Mouse (Mus musculus): ENCODE data around the gene Rbx1. TPM values are rescaled to one million over a fixed set of nuclear protein-coding genes. Genes with fewer than 3 reads are reported as not detected.

Rbx1 gene
- polyA plus RNA-seq, 2 experiments, result 81.7 to 298 TPM

DNA sequence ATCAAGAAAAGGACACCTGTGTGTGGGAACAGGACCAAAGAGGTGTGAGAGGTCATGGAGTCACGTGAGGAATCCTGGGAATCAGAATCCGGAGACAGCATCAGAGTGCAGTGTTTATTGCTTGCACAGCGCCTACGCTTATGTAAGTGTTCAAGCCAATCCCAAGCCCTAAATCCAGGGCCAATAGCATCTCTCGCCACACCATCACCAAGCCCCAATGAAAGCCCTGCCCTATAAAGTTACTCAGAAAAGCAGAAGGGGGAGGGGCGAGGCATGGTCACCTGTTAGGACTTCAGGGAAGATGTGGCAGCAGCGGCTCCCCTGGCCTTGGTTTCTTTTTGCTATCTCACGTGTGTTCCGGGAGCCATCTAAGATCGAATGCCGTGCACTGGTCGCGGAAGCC, 14.9 kb downstream of the Rbx1 start:
- H3K36me3 ChIP-seq (replicated peaks; ENCODE audit: control insufficient read depth, insufficient read depth, low read depth), result no peaks in the 10 kb centered on the region
- DNase-seq (ENCODE audit: low read depth in 3 of 3, low spot score in 3 of 3) (peak; percentile 65 to 79 (median 67)), ATAC-seq (ENCODE audit: insufficient read depth) (peak; percentile 76)
- H3K9ac ChIP-seq (replicated peaks), result peak overlapping the region; percentile 10
- 12% methylated on average over 13 of the region's 13 CpGs for WGBS (ENCODE audit: insufficient replicate concordance)
- TF ChIP-seq CTCF (IDR thresholded peaks at IDR 0.05; ENCODE audit: low read depth) (no peak), EP300 (IDR thresholded peaks at IDR 0.05; ENCODE audit: low read depth) (no peak)
- no peaks in the 10 kb centered on the region for H3K9me3 ChIP-seq (ENCODE audit: control insufficient read depth, low read length)
- H3K27me3 ChIP-seq (ENCODE audit: control insufficient read depth, insufficient read depth, low read length), result no peaks in the 10 kb centered on the region
- no peak overlapping the region for H3K27ac ChIP-seq
- peak overlapping the region; percentile 40 to 68 for H3K4me3 ChIP-seq (ENCODE audit: insufficient read depth in 1 of 2, low read depth in 2 of 2, low read length in 2 of 2)
- H3K4me1 ChIP-seq (replicated peaks; ENCODE audit: control insufficient read depth in 2 of 2, insufficient read depth in 2 of 2, low read length in 1 of 2), result peaks cover 0 to 10% of the 10 kb centered on the region in 2 experiments; a peak in 3 of 4 replicates
- H3K4me2 ChIP-seq (ENCODE audit: low read depth), result peak overlapping the region; percentile 73

DNA sequence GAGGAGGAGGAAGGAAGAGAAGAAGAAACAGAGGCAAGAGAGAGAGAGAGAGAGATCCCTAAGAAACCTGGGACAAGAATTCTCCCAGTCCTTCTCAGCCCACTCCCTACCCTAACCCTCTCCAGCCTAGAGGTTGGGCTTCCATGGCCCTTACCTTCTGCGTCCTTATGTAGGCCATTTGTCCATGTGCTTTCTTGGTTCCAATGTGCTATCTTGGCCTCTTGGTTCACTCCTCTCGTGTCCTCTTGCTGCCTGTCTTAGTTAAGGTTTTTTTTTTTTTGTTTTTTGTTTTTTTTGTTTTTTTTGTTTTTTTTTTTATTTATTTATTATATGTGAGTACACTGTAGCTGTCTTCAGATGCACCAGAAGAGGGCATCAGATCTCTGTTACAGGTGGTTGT, 16.9 kb downstream of the Rbx1 start:
- H3K36me3 ChIP-seq (replicated peaks; ENCODE audit: control insufficient read depth, insufficient read depth, low read depth), result no peaks in the 10 kb centered on the region
- H3K27me3 ChIP-seq (ENCODE audit: control insufficient read depth, insufficient read depth, low read length), result no peaks in the 10 kb centered on the region
- WGBS (ENCODE audit: insufficient replicate concordance), result 61% methylated on average over 2 of the region's 2 CpGs
- no peak overlapping the region for H3K9ac ChIP-seq (replicated peaks)
- ATAC-seq (ENCODE audit: insufficient read depth) (no peak), DNase-seq (ENCODE audit: low read depth in 3 of 3, low spot score in 3 of 3) (no peak)
- H3K4me3 ChIP-seq (ENCODE audit: insufficient read depth in 1 of 2, low read depth in 2 of 2, low read length in 2 of 2), result no peak overlapping the region
- H3K9me3 ChIP-seq (ENCODE audit: control insufficient read depth, low read length), result no peaks in the 10 kb centered on the region
- TF ChIP-seq EP300 (IDR thresholded peaks at IDR 0.05; ENCODE audit: low read depth) (no peak), CTCF (IDR thresholded peaks at IDR 0.05; ENCODE audit: low read depth) (no peak)
- H3K4me1 ChIP-seq (replicated peaks; ENCODE audit: control insufficient read depth in 2 of 2, insufficient read depth in 2 of 2, low read length in 1 of 2), result peaks cover 0 to 4% of the 10 kb centered on the region in 2 experiments; a peak in 2 of 4 replicates
- no peak overlapping the region for H3K27ac ChIP-seq
- H3K4me2 ChIP-seq (ENCODE audit: low read depth), result no peak overlapping the region

DNA sequence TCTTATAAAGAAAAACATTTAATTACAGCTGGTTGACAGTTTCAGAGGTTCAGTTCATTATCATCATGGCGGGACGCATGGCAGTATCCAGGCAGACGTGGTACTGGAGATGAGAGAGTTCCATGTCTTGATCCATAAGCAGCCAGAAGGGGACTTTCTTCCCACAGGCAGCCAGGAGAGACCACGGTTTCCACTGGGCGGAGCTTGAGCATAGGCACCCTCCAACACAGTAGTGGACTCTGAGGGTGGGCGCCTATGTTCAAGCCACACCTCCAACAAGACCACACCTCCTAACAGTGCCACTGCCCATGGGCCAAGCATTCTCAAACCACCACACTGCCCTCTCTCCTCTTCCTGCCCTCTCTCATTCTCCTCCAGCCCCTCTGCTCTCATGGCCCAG, 17.6 kb downstream of the Rbx1 start:
- Histone ChIP-seq H3K4me3 (ENCODE audit: insufficient read depth in 1 of 2, low read depth in 2 of 2, low read length in 2 of 2) (no peak overlapping the region), H3K36me3 (replicated peaks; ENCODE audit: control insufficient read depth, insufficient read depth, low read depth) (no peaks in the 10 kb centered on the region), H3K9ac (replicated peaks) (no peak overlapping the region), H3K9me3 (ENCODE audit: control insufficient read depth, low read length) (no peaks in the 10 kb centered on the region), H3K4me2 (ENCODE audit: low read depth) (no peak overlapping the region), H3K27ac (no peak overlapping the region), H3K4me1 (replicated peaks; ENCODE audit: control insufficient read depth in 2 of 2, insufficient read depth in 2 of 2, low read length in 1 of 2) (peaks cover 0 to 4% of the 10 kb centered on the region in 2 experiments; a peak in 2 of 4 replicates), H3K27me3 (ENCODE audit: control insufficient read depth, insufficient read depth, low read length) (no peaks in the 10 kb centered on the region)
- 74% methylated on average over 6 of the region's 6 CpGs for WGBS (ENCODE audit: insufficient replicate concordance)
- DNase-seq (ENCODE audit: low read depth in 3 of 3, low spot score in 3 of 3), result no peak
- TF ChIP-seq EP300 (IDR thresholded peaks at IDR 0.05; ENCODE audit: low read depth) (no peak), CTCF (IDR thresholded peaks at IDR 0.05; ENCODE audit: low read depth) (no peak)
- ATAC-seq (ENCODE audit: insufficient read depth), result no peak

DNA sequence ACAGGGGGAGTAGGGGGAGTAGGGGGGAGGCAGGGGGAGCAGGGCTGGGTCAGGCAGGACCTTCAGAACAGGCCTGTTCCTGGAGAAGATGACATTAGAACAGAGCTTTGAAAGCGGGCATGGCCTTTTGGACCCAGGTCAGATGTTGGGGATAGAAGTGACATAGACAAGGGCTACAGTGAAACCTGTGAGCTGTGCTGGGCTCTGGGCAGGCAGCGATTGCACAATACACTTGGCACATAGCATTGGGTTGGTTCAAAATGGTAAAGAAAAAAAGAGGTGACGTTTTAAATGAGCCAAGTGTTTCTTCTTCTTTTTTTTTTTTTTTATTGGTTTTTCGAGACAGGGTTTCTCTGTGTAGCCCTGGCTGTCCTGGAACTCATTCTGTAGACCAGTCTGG, 19.4 kb downstream of the Rbx1 start:
- Histone ChIP-seq H3K4me2 (ENCODE audit: low read depth) (no peak overlapping the region), H3K27me3 (ENCODE audit: control insufficient read depth, insufficient read depth, low read length) (no peaks in the 10 kb centered on the region), H3K27ac (no peak overlapping the region), H3K4me3 (ENCODE audit: insufficient read depth in 1 of 2, low read depth in 2 of 2, low read length in 2 of 2) (no peak overlapping the region), H3K9me3 (ENCODE audit: control insufficient read depth, low read length) (no peaks in the 10 kb centered on the region), H3K4me1 (replicated peaks; ENCODE audit: control insufficient read depth in 2 of 2, insufficient read depth in 2 of 2, low read length in 1 of 2) (peaks cover 0 to 4% of the 10 kb centered on the region in 2 experiments; a peak in 2 of 4 replicates), H3K36me3 (replicated peaks; ENCODE audit: control insufficient read depth, insufficient read depth, low read depth) (no peaks in the 10 kb centered on the region), H3K9ac (replicated peaks) (no peak overlapping the region)
- no peak for DNase-seq (ENCODE audit: low read depth in 3 of 3, low spot score in 3 of 3)
- TF ChIP-seq EP300 (IDR thresholded peaks at IDR 0.05; ENCODE audit: low read depth) (no peak), CTCF (IDR thresholded peaks at IDR 0.05; ENCODE audit: low read depth) (no peak)
- ATAC-seq (ENCODE audit: insufficient read depth), result no peak
- 64% methylated on average over 4 of the region's 4 CpGs for WGBS (ENCODE audit: insufficient replicate concordance)

DNA sequence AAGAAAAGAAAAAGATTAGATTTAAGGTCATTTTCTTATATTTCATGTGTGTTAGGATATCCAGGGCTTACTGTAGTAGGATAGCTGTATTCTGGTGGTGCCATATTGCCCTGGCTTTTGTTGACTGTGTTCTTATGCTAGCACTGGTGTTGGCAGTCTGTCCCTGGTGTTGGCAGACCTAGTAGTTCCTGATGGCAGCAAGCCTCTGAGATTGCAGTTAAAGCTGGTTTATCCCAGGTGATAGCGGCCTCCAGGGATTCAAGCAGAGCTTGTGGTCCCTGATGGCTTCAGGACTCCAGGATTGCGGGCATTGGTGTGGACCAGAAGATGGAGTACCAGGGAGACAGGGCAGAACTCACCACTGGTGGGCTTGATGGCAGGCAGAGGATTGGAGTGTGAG, 37.4 kb downstream of the Rbx1 start:
- WGBS (ENCODE audit: insufficient replicate concordance), result 83% methylated on average over 2 of the region's 2 CpGs
- no peak for ATAC-seq (ENCODE audit: insufficient read depth)

More for the DNA sequence above, 37.4 kb downstream of the Rbx1 start:
- Histone ChIP-seq H3K27me3 (ENCODE audit: control insufficient read depth, insufficient read depth, low read length) (no peaks in the 10 kb centered on the region), H3K4me2 (ENCODE audit: low read depth) (no peak overlapping the region), H3K36me3 (replicated peaks; ENCODE audit: control insufficient read depth, insufficient read depth, low read depth) (no peaks in the 10 kb centered on the region), H3K9me3 (ENCODE audit: control insufficient read depth, low read length) (no peaks in the 10 kb centered on the region), H3K4me3 (ENCODE audit: insufficient read depth in 1 of 2, low read depth in 2 of 2, low read length in 2 of 2) (no peak overlapping the region), H3K27ac (no peak overlapping the region), H3K9ac (replicated peaks) (no peak overlapping the region), H3K4me1 (replicated peaks; ENCODE audit: control insufficient read depth in 2 of 2, insufficient read depth in 2 of 2, low read length in 1 of 2) (no peaks in the 10 kb centered on the region)
- TF ChIP-seq CTCF (IDR thresholded peaks at IDR 0.05; ENCODE audit: low read depth) (no peak), EP300 (IDR thresholded peaks at IDR 0.05; ENCODE audit: low read depth) (no peak)
- no peak for DNase-seq (ENCODE audit: low read depth in 3 of 3, low spot score in 3 of 3)

All from liver, embryonic 14.5 days (tissue).